Mouse (Mus musculus): ENCODE measurements at regions not wholly inside any gene's neighbourhood (a gene's known extent, or its start where the extent isn't known, plus 50 kb on each side); places are given as distances from the start of the nearest gene placed in this dataset.

DNA sequence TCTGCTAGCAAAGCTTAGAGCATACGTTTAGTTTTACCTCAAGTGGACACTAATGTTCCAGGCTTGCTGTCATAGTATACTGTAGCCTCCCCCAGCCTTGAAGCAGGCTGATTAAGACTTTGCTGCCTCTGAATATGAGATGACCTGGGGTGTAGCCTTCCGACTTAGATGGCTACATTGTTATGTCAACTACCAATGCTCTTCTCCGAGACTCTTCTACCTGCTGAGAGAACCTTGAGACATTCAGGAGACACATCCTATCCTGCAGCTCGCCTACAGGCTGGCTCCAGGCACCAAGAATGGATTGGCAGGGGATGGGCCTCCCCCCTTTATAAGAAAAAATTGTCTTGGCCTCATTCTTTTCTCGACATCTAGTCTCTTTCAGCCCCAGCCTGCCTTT lies 379.0 kb upstream of the Ptger4 start:
- H3K9ac ChIP-seq (ENCODE audit: low read depth, low read length), result no peak overlapping the region
- no peaks in the 10 kb centered on the region for H3K4me1 ChIP-seq (replicated peaks; ENCODE audit: control insufficient read depth, insufficient read depth, low read length)
- no peak overlapping the region for H3K4me2 ChIP-seq (replicated peaks; ENCODE audit: low read depth)
- TF ChIP-seq CTCF (IDR thresholded peaks at IDR 0.05; ENCODE audit: low read depth), result no peak
- 81% methylated on average over 5 of the region's 5 CpGs for WGBS
- H3K9me3 ChIP-seq (ENCODE audit: control insufficient read depth), result no peaks in the 10 kb centered on the region
- no peak for ATAC-seq
- H3K36me3 ChIP-seq (ENCODE audit: control insufficient read depth, insufficient read depth), result no peaks in the 10 kb centered on the region
- H3K27me3 ChIP-seq (replicated peaks; ENCODE audit: control insufficient read depth, insufficient read depth, low read length), result no peaks in the 10 kb centered on the region
- no peak overlapping the region for H3K4me3 ChIP-seq (ENCODE audit: low read depth, low read length)
- H3K27ac ChIP-seq (ENCODE audit: low read depth, low read length), result no peak overlapping the region

DNA sequence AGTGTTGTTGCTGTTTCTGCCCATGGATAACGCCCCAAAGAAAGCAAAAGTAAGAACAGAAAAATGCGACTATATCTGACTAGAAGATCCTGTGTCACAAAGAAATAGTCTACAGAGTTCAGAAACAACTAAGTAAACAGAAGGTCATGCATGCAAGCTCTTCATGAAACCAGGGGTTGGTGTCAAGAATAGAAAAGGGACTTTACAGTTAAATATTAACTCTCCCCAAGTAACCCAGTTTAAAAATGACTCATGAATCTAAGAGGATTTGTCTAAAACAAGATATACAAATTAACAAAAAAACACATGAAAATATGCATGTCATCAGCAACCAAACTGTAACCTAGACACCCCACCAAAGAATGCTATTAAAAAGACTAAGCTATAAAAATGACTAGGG lies 381.4 kb upstream of the Ptger4 start:
- TF ChIP-seq CTCF (IDR thresholded peaks at IDR 0.05; ENCODE audit: low read depth), result no peak
- Histone ChIP-seq H3K9ac (ENCODE audit: low read depth, low read length) (no peak overlapping the region), H3K27me3 (replicated peaks; ENCODE audit: control insufficient read depth, insufficient read depth, low read length) (no peaks in the 10 kb centered on the region), H3K4me2 (replicated peaks; ENCODE audit: low read depth) (no peak overlapping the region), H3K4me1 (replicated peaks; ENCODE audit: control insufficient read depth, insufficient read depth, low read length) (no peaks in the 10 kb centered on the region), H3K4me3 (ENCODE audit: low read depth, low read length) (no peak overlapping the region), H3K27ac (ENCODE audit: low read depth, low read length) (no peak overlapping the region), H3K9me3 (ENCODE audit: control insufficient read depth) (no peaks in the 10 kb centered on the region), H3K36me3 (ENCODE audit: control insufficient read depth, insufficient read depth) (no peaks in the 10 kb centered on the region)
- WGBS, result 51% methylated on average over 2 of the region's 2 CpGs
- no peak for ATAC-seq

DNA sequence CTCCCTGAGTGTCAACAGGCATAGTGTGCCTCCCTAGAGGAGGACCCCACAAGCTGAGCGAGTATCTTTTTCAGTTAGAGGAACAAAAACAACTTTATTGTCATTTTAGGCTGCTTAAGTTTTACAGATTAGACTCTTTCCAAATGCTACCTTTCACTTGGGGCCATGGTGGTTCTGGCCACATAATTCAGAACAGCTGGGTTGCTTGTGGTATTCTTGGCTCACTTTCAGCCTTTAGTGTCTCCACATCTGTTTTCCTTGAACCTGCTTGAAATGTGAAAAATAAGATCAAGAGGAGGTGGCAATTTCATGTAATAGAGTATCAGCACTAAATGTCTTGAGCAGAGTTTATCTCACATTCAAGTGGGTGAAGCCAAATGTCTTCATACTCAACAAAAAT lies 402.7 kb upstream of the Ptger4 start:
- no peak overlapping the region for H3K4me3 ChIP-seq (ENCODE audit: low read depth, low read length)
- H3K27ac ChIP-seq (ENCODE audit: low read depth, low read length), result no peak overlapping the region
- TF ChIP-seq CTCF (IDR thresholded peaks at IDR 0.05; ENCODE audit: low read depth), result no peak
- H3K4me1 ChIP-seq (replicated peaks; ENCODE audit: control insufficient read depth, insufficient read depth, low read length), result no peaks in the 10 kb centered on the region
- H3K36me3 ChIP-seq (ENCODE audit: control insufficient read depth, insufficient read depth), result no peaks in the 10 kb centered on the region
- no peak for ATAC-seq
- no peaks in the 10 kb centered on the region for H3K27me3 ChIP-seq (replicated peaks; ENCODE audit: control insufficient read depth, insufficient read depth, low read length)
- no peak overlapping the region for H3K4me2 ChIP-seq (replicated peaks; ENCODE audit: low read depth)
- WGBS, result 76% methylated on average over 1 of the region's 1 CpGs
- no peak overlapping the region for H3K9ac ChIP-seq (ENCODE audit: low read depth, low read length)
- no peaks in the 10 kb centered on the region for H3K9me3 ChIP-seq (ENCODE audit: control insufficient read depth)

DNA sequence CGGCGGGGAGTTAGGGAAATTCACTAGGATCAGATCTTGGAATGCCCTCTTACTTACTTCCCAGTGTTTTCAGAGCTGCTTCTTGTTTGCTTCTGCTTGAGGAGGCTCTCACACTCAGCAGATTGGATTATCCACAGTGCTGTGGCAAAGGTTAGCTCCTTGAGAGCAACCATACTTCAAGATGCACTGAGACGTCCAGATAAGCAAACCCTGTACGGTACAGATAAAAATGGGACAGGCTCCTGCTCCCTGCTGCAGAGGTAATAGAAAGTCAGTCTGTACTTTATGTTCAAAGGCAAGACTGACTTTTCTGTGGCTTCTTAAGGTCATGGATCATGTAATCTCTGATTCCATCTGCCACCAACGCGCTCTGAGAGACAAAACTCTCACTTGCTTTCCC lies 414.8 kb upstream of the Ptger4 start:
- no peak overlapping the region for H3K27ac ChIP-seq (ENCODE audit: low read depth, low read length)
- H3K4me3 ChIP-seq (ENCODE audit: low read depth, low read length), result no peak overlapping the region
- no peak for TF ChIP-seq CTCF (IDR thresholded peaks at IDR 0.05; ENCODE audit: low read depth)
- 74% methylated on average over 6 of the region's 6 CpGs for WGBS
- H3K4me2 ChIP-seq (replicated peaks; ENCODE audit: low read depth), result no peak overlapping the region
- H3K9ac ChIP-seq (ENCODE audit: low read depth, low read length), result no peak overlapping the region
- no peaks in the 10 kb centered on the region for H3K9me3 ChIP-seq (ENCODE audit: control insufficient read depth)
- no peaks in the 10 kb centered on the region for H3K27me3 ChIP-seq (replicated peaks; ENCODE audit: control insufficient read depth, insufficient read depth, low read length)
- no peak for ATAC-seq
- H3K36me3 ChIP-seq (ENCODE audit: control insufficient read depth, insufficient read depth), result no peaks in the 10 kb centered on the region
- H3K4me1 ChIP-seq (replicated peaks; ENCODE audit: control insufficient read depth, insufficient read depth, low read length), result no peaks in the 10 kb centered on the region

DNA sequence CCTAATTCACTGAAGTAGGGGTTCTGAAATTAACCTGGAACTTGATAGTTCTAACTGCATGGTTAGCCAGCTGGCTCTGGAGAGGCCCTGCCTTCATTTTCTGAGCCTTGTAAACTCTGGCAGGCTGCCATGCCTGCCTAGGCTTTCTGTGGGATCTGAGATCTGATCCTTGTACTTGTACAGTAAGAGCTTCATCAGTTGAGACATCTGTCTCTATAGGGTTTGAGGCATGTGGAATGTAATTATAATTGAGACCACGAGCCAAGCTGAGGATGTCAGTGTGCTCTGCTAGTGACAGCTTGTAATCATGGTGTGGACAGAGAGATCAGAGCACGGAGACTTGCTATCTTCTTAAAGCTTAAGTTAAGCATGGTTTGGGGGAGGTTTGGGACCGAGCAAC lies 416.8 kb upstream of the Ptger4 start:
- 66% methylated on average over 3 of the region's 3 CpGs for WGBS
- no peaks in the 10 kb centered on the region for H3K4me1 ChIP-seq (replicated peaks; ENCODE audit: control insufficient read depth, insufficient read depth, low read length)
- no peaks in the 10 kb centered on the region for H3K9me3 ChIP-seq (ENCODE audit: control insufficient read depth)
- no peak overlapping the region for H3K27ac ChIP-seq (ENCODE audit: low read depth, low read length)
- H3K4me2 ChIP-seq (replicated peaks; ENCODE audit: low read depth), result no peak overlapping the region
- H3K36me3 ChIP-seq (ENCODE audit: control insufficient read depth, insufficient read depth), result no peaks in the 10 kb centered on the region
- no peak overlapping the region for H3K4me3 ChIP-seq (ENCODE audit: low read depth, low read length)
- TF ChIP-seq CTCF (IDR thresholded peaks at IDR 0.05; ENCODE audit: low read depth), result no peak
- H3K27me3 ChIP-seq (replicated peaks; ENCODE audit: control insufficient read depth, insufficient read depth, low read length), result no peaks in the 10 kb centered on the region
- no peak overlapping the region for H3K9ac ChIP-seq (ENCODE audit: low read depth, low read length)
- no peak for ATAC-seq

DNA sequence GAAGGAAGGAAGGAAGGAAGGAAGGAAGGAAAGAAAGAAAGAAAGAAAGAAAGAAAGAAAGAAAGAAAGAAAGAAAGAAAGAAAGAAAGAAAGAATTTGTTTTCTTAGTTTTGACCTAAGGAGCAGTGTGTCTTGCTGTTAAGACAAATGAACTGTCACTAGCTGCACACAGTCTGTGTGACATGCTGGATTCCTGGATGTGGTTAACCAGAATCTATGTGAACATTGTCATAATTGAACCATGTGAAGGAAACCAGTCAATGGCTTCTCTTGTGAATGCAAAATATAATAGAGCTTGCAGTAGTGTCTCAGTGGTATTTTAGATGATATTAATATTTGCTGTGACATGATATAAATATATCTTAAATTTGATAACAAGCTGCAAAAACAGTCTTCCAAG lies 427.8 kb upstream of the Ptger4 start:
- TF ChIP-seq CTCF (IDR thresholded peaks at IDR 0.05; ENCODE audit: low read depth), result no peak
- Histone ChIP-seq H3K4me2 (replicated peaks; ENCODE audit: low read depth) (no peak overlapping the region), H3K9me3 (ENCODE audit: control insufficient read depth) (no peaks in the 10 kb centered on the region), H3K9ac (ENCODE audit: low read depth, low read length) (no peak overlapping the region), H3K36me3 (ENCODE audit: control insufficient read depth, insufficient read depth) (no peaks in the 10 kb centered on the region), H3K4me3 (ENCODE audit: low read depth, low read length) (no peak overlapping the region), H3K27me3 (replicated peaks; ENCODE audit: control insufficient read depth, insufficient read depth, low read length) (no peaks in the 10 kb centered on the region), H3K4me1 (replicated peaks; ENCODE audit: control insufficient read depth, insufficient read depth, low read length) (no peaks in the 10 kb centered on the region), H3K27ac (ENCODE audit: low read depth, low read length) (no peak overlapping the region)
- no peak for ATAC-seq

DNA sequence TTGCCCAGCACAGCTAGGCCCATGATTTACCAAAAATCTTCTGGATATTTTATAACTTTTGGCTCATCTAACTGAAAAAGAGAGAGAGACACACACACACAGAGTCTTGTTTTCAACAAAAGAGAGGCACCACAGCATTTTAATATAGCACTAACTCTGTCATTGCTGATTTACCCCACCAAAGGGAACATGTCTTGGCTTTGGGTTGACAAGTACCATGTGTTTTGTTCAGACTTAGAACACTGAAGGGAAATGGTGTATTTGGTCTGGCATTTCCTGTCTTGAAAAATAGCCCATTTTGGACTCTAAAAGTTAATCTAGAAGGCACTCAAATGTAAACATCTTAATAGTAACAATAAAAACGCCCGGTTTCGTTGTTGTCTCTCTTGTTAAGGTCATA lies 432.7 kb upstream of the Ptger4 start:
- Histone ChIP-seq H3K27ac (ENCODE audit: low read depth, low read length) (no peak overlapping the region), H3K4me1 (replicated peaks; ENCODE audit: control insufficient read depth, insufficient read depth, low read length) (no peaks in the 10 kb centered on the region), H3K4me2 (replicated peaks; ENCODE audit: low read depth) (no peak overlapping the region), H3K36me3 (ENCODE audit: control insufficient read depth, insufficient read depth) (no peaks in the 10 kb centered on the region), H3K27me3 (replicated peaks; ENCODE audit: control insufficient read depth, insufficient read depth, low read length) (no peaks in the 10 kb centered on the region), H3K4me3 (ENCODE audit: low read depth, low read length) (no peak overlapping the region), H3K9ac (ENCODE audit: low read depth, low read length) (no peak overlapping the region), H3K9me3 (ENCODE audit: control insufficient read depth) (no peaks in the 10 kb centered on the region)
- TF ChIP-seq CTCF (IDR thresholded peaks at IDR 0.05; ENCODE audit: low read depth), result no peak
- ATAC-seq, result no peak
- WGBS, result 48% methylated on average over 3 of the region's 3 CpGs

Data from intestine, postnatal 0 days (tissue).